Comparison of ENCODE assay signal across 8 mouse cellular contexts in genomic region chr11:118354636-118355191, GRCm38 (mm10). TPM values are rescaled to one million over a fixed set of nuclear protein-coding genes. Genes with fewer than 3 reads are reported as not detected.
DNase-seq lines count a peak whose midpoint lies in the region; ATAC-seq lines count a peak whose summit lies in the region.

No protein-coding gene starts in this region.

- H3K4me3 ChIP-seq in heart, embryonic 12.5 days: peak overlapping the region; percentile 81
- H3K4me3 ChIP-seq in limb, embryonic 11.5 days (ENCODE audit: low read depth, low read length): peak overlapping the region; percentile 81
- H3K4me3 ChIP-seq in midbrain, embryonic 12.5 days: peak overlapping the region; percentile 80

- H3K9ac ChIP-seq in heart, embryonic 12.5 days: peak overlapping the region; percentile 91
- peak overlapping the region; percentile 96 for H3K9ac ChIP-seq in limb, embryonic 11.5 days (ENCODE audit: low read length)
- H3K9ac ChIP-seq in midbrain, embryonic 12.5 days (replicated peaks): peak overlapping the region; percentile 91

- H3K36me3 ChIP-seq in heart, embryonic 12.5 days: peaks cover 8% of the 10 kb centered on the region; the same call in 1 of the 2 replicates
- no peaks in the 10 kb centered on the region for H3K36me3 ChIP-seq in limb, embryonic 11.5 days (ENCODE audit: control insufficient read depth, insufficient read depth, low read length)
- no peaks in the 10 kb centered on the region for H3K36me3 ChIP-seq in midbrain, embryonic 12.5 days

- WGBS in heart, embryonic 12.5 days: under 1% methylated on average over 44 of the region's 47 CpGs
- under 1% methylated on average over 38 of the region's 47 CpGs for WGBS in limb, embryonic 11.5 days
- under 1% methylated on average over 22 of the region's 47 CpGs for WGBS in midbrain, embryonic 12.5 days

- peaks cover 30% of the 10 kb centered on the region for H3K4me1 ChIP-seq in heart, embryonic 12.5 days (replicated peaks)
- H3K4me1 ChIP-seq in limb, embryonic 11.5 days (ENCODE audit: control insufficient read depth, insufficient read depth, low read length): peaks cover 16% of the 10 kb centered on the region
- peaks cover 24% of the 10 kb centered on the region for H3K4me1 ChIP-seq in midbrain, embryonic 12.5 days

- peak overlapping the region; percentile 87 for H3K4me2 ChIP-seq in heart, embryonic 12.5 days
- H3K4me2 ChIP-seq in limb, embryonic 11.5 days (ENCODE audit: low read depth, severe bottlenecking): peak overlapping the region; percentile 69
- peak overlapping the region; percentile 93 for H3K4me2 ChIP-seq in midbrain, embryonic 12.5 days (replicated peaks)

- no peaks in the 10 kb centered on the region for H3K27me3 ChIP-seq in heart, embryonic 12.5 days (replicated peaks)
- H3K27me3 ChIP-seq in limb, embryonic 11.5 days (ENCODE audit: control insufficient read depth, insufficient read depth, low read length): no peaks in the 10 kb centered on the region
- 0 out of 2 replicates have a peak, but pooled peaks cover 4% of the 10 kb centered on the region for H3K27me3 ChIP-seq in midbrain, embryonic 12.5 days

- peak; percentile 60 to 72 for DNase-seq in layer of hippocampus, postnatal 10 days (ENCODE audit: low spot score in 2 of 2)
- DNase-seq in layer of hippocampus, adult 18-20 months (ENCODE audit: low spot score in 2 of 2): no peak
- DNase-seq in MN1 (ENCODE audit: low spot score): peak; percentile 28
- peak; percentile 27 for DNase-seq in embryo, embryonic 10 days (ENCODE audit: low spot score)
- peak; percentile 66 for DNase-seq in limb, embryonic 11.5 days (ENCODE audit: low spot score)

- no peaks in the 10 kb centered on the region for H3K9me3 ChIP-seq in heart, embryonic 12.5 days (replicated peaks)
- no peaks in the 10 kb centered on the region for H3K9me3 ChIP-seq in limb, embryonic 11.5 days (ENCODE audit: control insufficient read depth, low read length)
- H3K9me3 ChIP-seq in midbrain, embryonic 12.5 days: no peaks in the 10 kb centered on the region

- peak; percentile 46 for ATAC-seq in heart, embryonic 12.5 days (ENCODE audit: insufficient number of reproducible peaks, low FRiP score)
- 0 out of 2 replicates have a peak, but pooled peaks have one; percentile 3 for ATAC-seq in limb, embryonic 11.5 days (ENCODE audit: insufficient number of reproducible peaks, low FRiP score, low TSS enrichment, low read depth)
- ATAC-seq in midbrain, embryonic 12.5 days (ENCODE audit: low FRiP score, low read depth): peak; percentile 65; the same call in 1 of the 2 replicates
- no peak for ATAC-seq in erythroid progenitor cell, adult 5-6 weeks (replicated peaks; ENCODE audit: low FRiP score, poor library complexity, severe bottlenecking)

- H3K27ac ChIP-seq in heart, embryonic 12.5 days (ENCODE audit: poor library complexity, severe bottlenecking): peak overlapping the region; percentile 80
- H3K27ac ChIP-seq in limb, embryonic 11.5 days (replicated peaks; ENCODE audit: low read depth, low read length): peak overlapping the region; percentile 86
- peak overlapping the region; percentile 87 for H3K27ac ChIP-seq in midbrain, embryonic 12.5 days (replicated peaks)

RNA-seq across cellular contexts. Expression of gene Timp2, which starts 0.8 kb away (rescaled TPM):
- 100 to 1,000 TPM; 255 to 337 TPM for total RNA-seq in layer of hippocampus, postnatal 10 days (2021)
- 100 to 1,000 TPM; 201 to 256 TPM for total RNA-seq in layer of hippocampus, adult 18-20 months (2021)
- 68.9 and 72.1 TPM in 2 replicates for polyA plus RNA-seq in heart, embryonic 12.5 days (2016; fragmentation: Nextera tagmentation; extraction: Ambion mirVana)
- 64.4 and 68.4 TPM in 2 replicates for polyA plus RNA-seq in limb, embryonic 11.5 days (2014; fragmentation: Nextera tagmentation; extraction: Ambion mirVana)
- polyA plus RNA-seq in midbrain, embryonic 12.5 days (2016; fragmentation: Nextera tagmentation; extraction: Ambion mirVana): 49.4 and 50.3 TPM in 2 replicates
- 11.3 and 14.1 TPM in 2 replicates for total RNA-seq in erythroid progenitor cell, adult 5-6 weeks (2015; ENCODE audit: low replicate concordance)
- total RNA-seq in erythroid progenitor cell, adult 5-6 weeks (2017; ENCODE audit: low replicate concordance): 9.0 and 16.9 TPM in 2 replicates

RNA-seq across cellular contexts. Expression of gene Cep295nl, which starts 12.4 kb away (rescaled TPM):
- total RNA-seq in layer of hippocampus, postnatal 10 days (2021): 1 to 10 TPM; 1.8 to 2.6 TPM
- total RNA-seq in layer of hippocampus, adult 18-20 months (2021): 1 to 10 TPM in 1 of 2 experiments, under 1 TPM in 1; 0.61 to 1.2 TPM
- 0.23 and 0.24 TPM in 2 replicates for polyA plus RNA-seq in heart, embryonic 12.5 days (2016; fragmentation: Nextera tagmentation; extraction: Ambion mirVana)
- 0.21 and 0.53 TPM in 2 replicates for polyA plus RNA-seq in limb, embryonic 11.5 days (2014; fragmentation: Nextera tagmentation; extraction: Ambion mirVana)
- polyA plus RNA-seq in midbrain, embryonic 12.5 days (2016; fragmentation: Nextera tagmentation; extraction: Ambion mirVana): 0.18 and 0.40 TPM in 2 replicates
- not detected in 2 replicates for total RNA-seq in erythroid progenitor cell, adult 5-6 weeks (2015; ENCODE audit: low replicate concordance)
- not detected in 2 replicates for total RNA-seq in erythroid progenitor cell, adult 5-6 weeks (2017; ENCODE audit: low replicate concordance)

RNA-seq across cellular contexts. Expression of gene Lgals3bp, which starts 47.2 kb away (rescaled TPM):
- total RNA-seq in layer of hippocampus, postnatal 10 days (2021): 10 to 100 TPM in 1 of 2 experiments, 1 to 10 TPM in 1; 9.3 to 10.7 TPM
- 10 to 100 TPM; 18.3 to 18.8 TPM for total RNA-seq in layer of hippocampus, adult 18-20 months (2021)
- 4.5 and 5.1 TPM in 2 replicates for polyA plus RNA-seq in heart, embryonic 12.5 days (2016; fragmentation: Nextera tagmentation; extraction: Ambion mirVana)
- polyA plus RNA-seq in limb, embryonic 11.5 days (2014; fragmentation: Nextera tagmentation; extraction: Ambion mirVana): 3.6 and 4.1 TPM in 2 replicates
- polyA plus RNA-seq in midbrain, embryonic 12.5 days (2016; fragmentation: Nextera tagmentation; extraction: Ambion mirVana): 1.7 and 1.8 TPM in 2 replicates
- total RNA-seq in erythroid progenitor cell, adult 5-6 weeks (2015; ENCODE audit: low replicate concordance): 31.9 and 57.7 TPM in 2 replicates
- 21.6 and 56.7 TPM in 2 replicates for total RNA-seq in erythroid progenitor cell, adult 5-6 weeks (2017; ENCODE audit: low replicate concordance)

Comparison
In these comparisons a context has a peak if more than half of its experiments do, and no peak if none do; other contexts are left out.
1. DNase-seq: peak in layer of hippocampus, postnatal 10 days (2 of 2), MN1 (single experiment), embryo, embryonic 10 days (single experiment) and limb, embryonic 11.5 days (single experiment); none in layer of hippocampus, adult 18-20 months (0 of 2).
2. RNA of gene Timp2, which starts 0.8 kb away (total RNA-seq): 255 to 337 TPM in layer of hippocampus, postnatal 10 days and 201 to 256 TPM in layer of hippocampus, adult 18-20 months; 9.0 to 16.9 TPM in erythroid progenitor cell, adult 5-6 weeks; every median in the first group is over 10 times any median in the second.
3. Peak in every context shown above with its lines, with median percentiles within 50 percentile points of each other: H3K27ac ChIP-seq, H3K4me2 ChIP-seq, H3K4me3 ChIP-seq and H3K9ac ChIP-seq.